Mouse (Mus musculus) hindbrain, embryonic 13.5 days (tissue): ENCODE measurements around the gene Dnah8. TPM values are rescaled to one million over a fixed set of nuclear protein-coding genes. Genes with fewer than 3 reads are reported as not detected.
"Not testable (repeated sequence)": the region's sequence is repeated elsewhere in the genome, so short reads cannot be mapped to it uniquely, and the experiment has no call there.

Experiments
- ATAC-seq: fragments of 200-750 bp; cut with Nextera tagmentation; 2 replicates; pipeline ENCODE4 v1.8.0; 2017; ENCODE audit warnings: moderate TSS enrichment; ENCODE audit not compliant: low FRiP score
- H3K27ac ChIP-seq: fragments of 300-500 bp; sonication (generic); 2 replicates; pipeline ENCODE4 v1.5.1; 2015; ENCODE audit warnings: inconsistent platforms, mild to moderate bottlenecking, moderate library complexity
- H3K27me3 ChIP-seq: fragments of 300-500 bp; sonication (generic); 2 replicates; pipeline ENCODE4 v1.6.1; 2015; ENCODE audit warnings: mild to moderate bottlenecking, inconsistent platforms
- H3K36me3 ChIP-seq: fragments of 300-500 bp; sonication (generic); 2 replicates; pipeline ENCODE4 v1.6.1; 2015; ENCODE audit warnings: mild to moderate bottlenecking, inconsistent platforms
- H3K4me1 ChIP-seq: fragments of 300-500 bp; sonication (generic); replicated peaks from 2 replicates; pipeline ENCODE4 v1.6.1; 2015; ENCODE audit warnings: inconsistent platforms
- H3K4me2 ChIP-seq: fragments of 300-500 bp; sonication (generic); 2 replicates; pipeline ENCODE4 v1.6.1; 2015; ENCODE audit warnings: inconsistent platforms, mild to moderate bottlenecking, moderate library complexity
- H3K4me3 ChIP-seq: fragments of 300-500 bp; sonication (generic); 2 replicates; pipeline ENCODE4 v1.5.1; 2015; ENCODE audit warnings: mild to moderate bottlenecking, inconsistent platforms
- H3K9ac ChIP-seq: fragments of 300-500 bp; sonication (generic); 2 replicates; pipeline ENCODE4 v1.6.1; 2015; ENCODE audit warnings: mild to moderate bottlenecking, inconsistent platforms
- H3K9me3 ChIP-seq: fragments of 300-500 bp; sonication (generic); 2 replicates; pipeline ENCODE4 v1.6.1; 2016; ENCODE audit warnings: inconsistent platforms
- WGBS: fragments of 180-500 bp; shearing (Covaris S2); methylation state at CpG from one replicate; pipeline ENCODE4 v1.1.7; 2015; 5-methylcytosine and 5-hydroxymethylcytosine counted together
- polyA plus RNA-seq: library from polyadenylated mRNA; unstranded; fragments of >200 nt; fragmentation: Nextera tagmentation; extraction: Ambion mirVana; gene quantifications from 2 replicates; pipeline ENCODE4 v1.2.1, GENCODE M21; 2015

The Dnah8 gene
- polyA plus RNA-seq = 1.3 and 1.9 TPM in 2 replicates

- not testable (repeated sequence) for H3K4me3 ChIP-seq, H3K4me1 ChIP-seq, H3K9me3 ChIP-seq, H3K9ac ChIP-seq, ATAC-seq, H3K27ac ChIP-seq, H3K4me2 ChIP-seq, H3K27me3 ChIP-seq, H3K36me3 ChIP-seq
- no CpG with 5 or more reads among the region's 20 CpGs for WGBS
Measured at GRCm38 (mm10) chr17:30624132-30624531, at the start of gene Dnah8. TSS of gene Dnah8 (plus strand) at chr17:30624354.

- 78% methylated on average over 8 of the region's 8 CpGs for WGBS
Measured at GRCm38 (mm10) chr17:30574783-30575075, 49.4 kb upstream of the Dnah8 start.

DNA sequence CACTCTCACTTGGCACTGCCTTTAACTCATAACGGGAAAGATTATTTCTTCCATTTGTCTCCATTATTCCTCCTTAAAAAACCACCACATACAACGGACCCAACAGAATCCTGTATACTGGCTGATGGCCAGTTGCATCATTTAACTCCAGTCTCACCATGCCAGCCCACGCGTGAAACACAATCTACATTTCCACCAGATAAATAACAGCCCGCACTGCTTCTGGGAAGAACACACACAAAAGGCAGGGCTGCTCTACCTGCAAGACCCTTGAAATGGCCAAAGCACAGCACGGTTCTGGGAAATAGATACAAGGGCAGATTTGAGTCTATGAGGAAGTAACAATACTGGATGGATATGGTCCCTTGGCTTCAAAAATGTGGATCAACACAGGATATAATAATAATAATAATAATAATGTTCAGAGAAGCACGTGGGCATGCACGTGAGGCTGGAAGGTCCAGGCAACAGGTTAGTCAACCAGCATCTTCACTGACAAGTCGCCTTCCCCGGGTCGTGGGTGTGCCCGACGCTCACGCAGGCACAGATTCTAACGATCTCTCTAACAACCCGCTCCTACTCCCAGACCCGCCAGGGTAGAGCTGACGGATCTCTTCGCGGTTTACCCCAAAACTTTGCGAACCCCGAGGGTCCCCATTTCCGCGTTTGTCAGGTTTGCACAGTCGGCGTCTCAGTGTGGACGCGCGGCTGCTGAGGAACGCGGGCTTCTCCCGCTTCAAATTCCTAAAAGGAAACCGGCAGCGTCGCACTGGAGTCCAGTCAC lies 48.8 kb upstream of the Dnah8 start:
- Histone ChIP-seq H3K9me3 (no peaks in the 10 kb centered on the region), H3K27ac (peak overlapping the region; percentile 96), H3K9ac (peak overlapping the region; percentile 80), H3K27me3 (no peaks in the 10 kb centered on the region), H3K4me1 (peaks cover 29% of the 10 kb centered on the region), H3K4me2 (peak overlapping the region; percentile 76), H3K4me3 (peak overlapping the region; percentile 64), H3K36me3 (no peaks in the 10 kb centered on the region)
- peak; percentile 24; the same call in 1 of the 2 replicates for ATAC-seq
- WGBS = 7% methylated on average over 35 of the region's 35 CpGs

More at GRCm38 (mm10) chr17:30574783-30575075, 49.4 kb upstream of the Dnah8 start:
- no peak for ATAC-seq
- Histone ChIP-seq H3K4me3 (peak overlapping the region; percentile 64), H3K9me3 (no peaks in the 10 kb centered on the region), H3K27me3 (no peaks in the 10 kb centered on the region), H3K4me2 (peak overlapping the region; percentile 76), H3K36me3 (no peaks in the 10 kb centered on the region), H3K9ac (peak overlapping the region; percentile 80), H3K27ac (no peak overlapping the region), H3K4me1 (peaks cover 29% of the 10 kb centered on the region)

DNA sequence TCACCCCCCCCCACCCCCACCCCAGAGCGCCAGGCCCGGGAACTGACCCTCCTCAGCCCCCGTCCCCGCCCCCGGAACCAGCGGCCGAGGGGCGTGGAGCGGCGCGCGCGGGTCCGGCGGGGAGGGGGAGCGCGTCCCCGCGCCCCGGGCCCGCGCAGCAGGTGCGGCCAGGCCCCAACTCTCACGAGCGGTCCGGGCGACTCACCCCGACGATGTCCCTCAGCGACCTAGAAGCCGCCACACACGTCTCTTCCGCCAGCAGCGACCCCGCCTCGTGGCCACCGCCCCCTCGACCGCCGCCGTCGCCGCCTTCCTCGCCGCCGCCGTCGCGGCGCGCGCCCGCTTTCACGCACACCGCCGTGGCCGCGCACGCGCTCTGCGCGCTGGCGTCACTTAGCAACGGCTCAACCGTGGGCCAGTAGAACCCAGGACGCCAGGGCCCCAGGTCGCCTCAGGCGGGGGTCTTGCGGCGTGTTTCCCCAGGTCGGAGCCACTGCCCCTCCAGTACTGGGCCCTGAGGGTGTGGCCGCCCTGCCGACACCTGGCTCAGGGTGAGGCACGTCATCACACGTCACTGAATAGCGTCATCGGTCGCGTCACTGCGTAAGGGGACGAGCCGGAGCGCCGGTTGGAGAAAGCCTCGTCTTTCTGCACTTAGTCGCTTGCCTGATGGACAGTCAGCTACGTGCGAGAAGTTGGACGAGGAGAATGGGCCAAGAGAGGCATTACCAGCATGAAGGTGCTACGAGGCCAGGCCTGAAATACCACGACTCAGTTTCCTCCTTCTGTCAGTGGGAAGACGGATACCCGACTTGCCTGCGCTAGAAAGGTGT lies 48.0 kb upstream of the Dnah8 start, which contains the start of gene Btbd9:
Gene Btbd9, minus strand, starts transcription at position 548 of the 833 bp plus-strand sequence.
- no peaks in the 10 kb centered on the region for H3K36me3 ChIP-seq
- ATAC-seq = peak; percentile 93
- under 1% methylated on average over 65 of the region's 94 CpGs for WGBS

GRCm38 (mm10) chr17:30576946-30577345 lies 47.2 kb upstream of the Dnah8 start:
- Histone ChIP-seq H3K27ac (peak overlapping the region; percentile 96), H3K4me2 (peak overlapping the region; percentile 76), H3K4me3 (peak overlapping the region; percentile 64), H3K27me3 (no peaks in the 10 kb centered on the region), H3K9ac (peak overlapping the region; percentile 80), H3K9me3 (no peaks in the 10 kb centered on the region), H3K36me3 (no peaks in the 10 kb centered on the region), H3K4me1 (peaks cover 29% of the 10 kb centered on the region)
- ATAC-seq = no peak
- 69% methylated on average over 12 of the region's 12 CpGs for WGBS

More for the DNA sequence above, 48.0 kb upstream of the Dnah8 start, which contains the start of gene Btbd9:
- no peaks in the 10 kb centered on the region for H3K9me3 ChIP-seq
- H3K4me3 ChIP-seq = peak within 1 kb of the TSS; percentile 64
- H3K4me2 ChIP-seq = peak within 1 kb of the TSS; percentile 76
- peak within 1 kb of the TSS; percentile 96 for H3K27ac ChIP-seq
- no peaks in the 10 kb centered on the region for H3K27me3 ChIP-seq
- H3K9ac ChIP-seq = peak within 1 kb of the TSS; percentile 80
- H3K4me1 ChIP-seq = peaks cover 29% of the 10 kb centered on the region

- Histone ChIP-seq H3K9me3 (no peaks in the 10 kb centered on the region), H3K4me3 (no peak overlapping the region), H3K36me3 (no peaks in the 10 kb centered on the region), H3K9ac (no peak overlapping the region), H3K27ac (no peak overlapping the region), H3K27me3 (no peaks in the 10 kb centered on the region), H3K4me2 (no peak overlapping the region), H3K4me1 (peaks cover 13% of the 10 kb centered on the region)
- no peak for ATAC-seq
- 71% methylated on average over 1 of the region's 1 CpGs for WGBS
Measured at GRCm38 (mm10) chr17:30580781-30581180, 43.4 kb upstream of the Dnah8 start.

- no peak for ATAC-seq
- Histone ChIP-seq H3K4me2 (no peak overlapping the region), H3K9me3 (no peaks in the 10 kb centered on the region), H3K36me3 (no peaks in the 10 kb centered on the region), H3K4me1 (peaks cover 13% of the 10 kb centered on the region), H3K9ac (no peak overlapping the region), H3K27ac (no peak overlapping the region), H3K27me3 (no peaks in the 10 kb centered on the region), H3K4me3 (no peak overlapping the region)
- 88% methylated on average over 6 of the region's 6 CpGs for WGBS
Measured at GRCm38 (mm10) chr17:30581201-30581600, 43.0 kb upstream of the Dnah8 start.

DNA sequence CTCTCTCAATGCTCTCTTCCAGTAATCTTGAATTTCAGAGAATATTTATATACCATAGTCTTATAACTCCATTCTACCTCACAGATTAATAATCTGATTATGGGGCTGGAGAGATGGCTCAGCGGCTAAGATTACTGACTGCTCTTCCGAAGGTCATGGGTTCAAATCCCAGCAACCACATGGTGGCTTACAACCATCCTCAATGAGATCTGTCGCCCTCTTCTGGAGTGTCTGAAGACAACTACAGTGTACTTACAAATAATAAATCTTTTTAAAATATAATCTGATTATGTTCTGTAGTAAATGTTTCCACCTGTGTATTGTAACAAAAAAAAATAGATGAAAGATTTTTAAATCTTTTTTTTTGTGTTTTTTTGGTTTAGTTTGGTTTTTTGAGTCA lies 41.8 kb upstream of the Dnah8 start:
- Histone ChIP-seq H3K36me3 (no peaks in the 10 kb centered on the region), H3K9me3 (no peaks in the 10 kb centered on the region), H3K27me3 (no peaks in the 10 kb centered on the region), H3K4me1 (peaks cover 6% of the 10 kb centered on the region; the same call in 1 of the 2 replicates), H3K9ac (no peak overlapping the region), H3K4me3 (no peak overlapping the region), H3K4me2 (no peak overlapping the region), H3K27ac (no peak overlapping the region)
- WGBS = 90% methylated on average over 3 of the region's 3 CpGs
- no peak for ATAC-seq

DNA sequence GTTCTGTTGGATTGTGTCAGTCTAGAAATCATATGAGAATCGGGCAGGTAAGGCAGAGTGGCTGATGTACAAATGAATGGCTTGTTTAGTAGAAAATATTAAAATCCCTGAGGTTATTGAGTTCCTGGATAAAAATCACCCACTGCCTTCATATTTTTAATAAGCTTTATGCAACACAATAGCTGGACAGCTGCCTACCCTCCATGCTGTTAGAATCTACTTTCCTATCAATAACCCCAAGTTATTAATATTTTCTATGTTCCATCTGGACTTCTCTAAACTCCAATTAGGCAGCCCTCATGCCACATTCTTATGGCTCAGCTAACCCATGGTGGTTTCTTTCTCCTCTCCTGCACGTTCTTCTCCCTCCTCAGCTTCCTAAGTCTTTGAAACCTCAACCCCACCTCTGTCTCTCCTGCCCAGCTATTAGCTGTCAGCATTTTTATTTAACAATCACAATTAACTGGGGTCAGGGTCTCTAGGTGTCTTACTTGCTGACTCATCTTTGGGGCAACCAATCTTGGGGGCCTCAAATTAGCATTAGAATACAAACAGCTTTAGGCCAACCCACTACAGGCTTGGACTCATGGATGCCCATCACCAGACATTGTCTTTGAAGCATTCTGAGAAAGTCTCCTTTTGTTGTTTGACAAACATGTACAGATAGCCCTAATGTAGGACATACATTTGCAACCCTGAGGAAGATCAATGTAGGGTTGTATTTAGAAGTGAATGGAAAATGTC lies 40.7 kb upstream of the Dnah8 start:
- no peak overlapping the region for H3K9ac ChIP-seq
- no peaks in the 10 kb centered on the region for H3K9me3 ChIP-seq
- no peak for ATAC-seq
- 77% methylated on average over 2 of the region's 2 CpGs for WGBS
- H3K27me3 ChIP-seq = no peaks in the 10 kb centered on the region
- H3K27ac ChIP-seq = no peak overlapping the region
- H3K4me3 ChIP-seq = no peak overlapping the region
- no peaks in the 10 kb centered on the region for H3K4me1 ChIP-seq
- H3K4me2 ChIP-seq = no peak overlapping the region
- H3K36me3 ChIP-seq = no peaks in the 10 kb centered on the region

GRCm38 (mm10) chr17:30590417-30591198 lies 33.5 kb upstream of the Dnah8 start:
- no peak overlapping the region for H3K9ac ChIP-seq
- H3K27ac ChIP-seq = peak overlapping the region; percentile 18; the same call in 1 of the 2 replicates
- WGBS = 35% methylated on average over 17 of the region's 17 CpGs
- H3K9me3 ChIP-seq = no peaks in the 10 kb centered on the region
- H3K36me3 ChIP-seq = peaks cover 8% of the 10 kb centered on the region
- H3K4me3 ChIP-seq = no peak overlapping the region
- peaks cover 18% of the 10 kb centered on the region for H3K4me1 ChIP-seq
- peak overlapping the region; percentile 31 for H3K4me2 ChIP-seq
- 0 out of 2 replicates have a peak, but pooled peaks have one; percentile 43 for ATAC-seq
- no peaks in the 10 kb centered on the region for H3K27me3 ChIP-seq

DNA sequence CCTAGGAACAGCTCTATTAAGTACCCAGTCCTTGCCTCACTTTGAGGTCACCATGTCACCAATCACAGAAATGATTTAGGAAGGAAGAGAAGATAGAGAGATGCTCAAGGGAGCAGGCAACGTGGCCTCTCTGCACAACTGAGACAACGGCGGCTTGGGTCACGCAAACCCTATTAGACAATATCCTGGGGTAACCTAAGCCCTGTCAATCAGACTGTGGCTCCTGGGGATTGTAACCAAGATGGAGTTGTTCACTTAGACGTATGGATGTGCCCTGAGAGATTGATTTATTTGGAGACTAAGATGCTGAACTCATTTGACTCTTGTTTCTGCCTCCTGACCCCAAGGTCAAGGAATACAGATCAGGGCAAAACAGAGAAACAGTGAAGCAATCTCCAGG lies 29.7 kb upstream of the Dnah8 start:
- Histone ChIP-seq H3K9ac (no peak overlapping the region), H3K4me3 (no peak overlapping the region), H3K9me3 (no peaks in the 10 kb centered on the region), H3K36me3 (peaks cover 36% of the 10 kb centered on the region), H3K27ac (0 out of 2 replicates have a peak overlapping the region, but pooled peaks have one; percentile 26), H3K4me2 (no peak overlapping the region), H3K27me3 (no peaks in the 10 kb centered on the region), H3K4me1 (peaks cover 18% of the 10 kb centered on the region)
- WGBS = 47% methylated on average over 5 of the region's 5 CpGs
- ATAC-seq = no peak
